Mouse (Mus musculus) T-cell, adult 2 months (primary cell): Measurements from ENCODE around the gene Pdzk1ip1.

Experiments
- DNase-seq: peaks from one replicate; pipeline ENCODE4 v3.0.0; 2022; ENCODE audit warnings: low spot score

Pdzk1ip1 gene

GRCm38 (mm10) chr4:115121608-115122007, 33.1 kb downstream of the Pdzk1ip1 start:
- DNase-seq, result no peak

DNA sequence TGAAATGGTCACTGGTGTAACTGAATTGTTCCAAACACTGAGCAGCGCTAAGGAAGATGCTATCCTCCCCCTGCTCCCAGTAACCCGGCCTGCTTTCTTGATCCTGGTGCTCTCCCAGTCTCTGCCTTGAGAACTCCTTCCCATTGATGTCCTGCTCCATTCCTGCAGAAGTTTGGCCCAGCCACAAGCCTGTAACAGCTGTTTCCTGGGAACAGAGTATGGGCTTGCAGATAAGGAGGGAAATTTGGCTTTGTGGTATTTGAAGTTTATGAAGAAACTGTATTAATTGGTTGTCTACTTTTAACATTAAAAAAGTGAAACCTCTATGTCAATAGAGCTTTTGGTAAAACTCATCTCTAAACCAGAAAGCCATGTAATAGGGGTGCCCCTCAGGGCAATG, 35.0 kb downstream of the Pdzk1ip1 start:
- no peak for DNase-seq

GRCm38 (mm10) chr4:115124713-115125112, 36.2 kb downstream of the Pdzk1ip1 start:
- DNase-seq, result no peak

DNA sequence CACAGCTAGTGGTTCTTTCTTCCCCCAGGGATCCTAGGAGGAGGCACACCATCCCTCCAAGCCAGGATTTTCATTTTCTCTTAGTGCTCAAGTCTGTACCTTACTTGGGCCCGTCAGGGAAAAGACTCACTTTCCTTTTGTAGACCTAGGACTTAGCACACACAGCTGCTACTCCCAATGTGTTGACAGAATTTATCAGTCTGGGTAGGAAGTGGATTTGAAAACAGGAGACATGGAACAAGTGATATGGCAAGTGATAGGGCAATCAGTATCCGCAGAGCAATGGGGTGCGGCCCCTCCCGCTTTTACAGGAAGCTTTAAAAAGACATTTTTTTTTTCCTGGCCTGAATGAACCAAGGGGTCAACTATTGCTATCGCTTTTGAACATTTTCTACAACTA, 44.6 kb downstream of the Pdzk1ip1 start:
- DNase-seq, result no peak

DNA sequence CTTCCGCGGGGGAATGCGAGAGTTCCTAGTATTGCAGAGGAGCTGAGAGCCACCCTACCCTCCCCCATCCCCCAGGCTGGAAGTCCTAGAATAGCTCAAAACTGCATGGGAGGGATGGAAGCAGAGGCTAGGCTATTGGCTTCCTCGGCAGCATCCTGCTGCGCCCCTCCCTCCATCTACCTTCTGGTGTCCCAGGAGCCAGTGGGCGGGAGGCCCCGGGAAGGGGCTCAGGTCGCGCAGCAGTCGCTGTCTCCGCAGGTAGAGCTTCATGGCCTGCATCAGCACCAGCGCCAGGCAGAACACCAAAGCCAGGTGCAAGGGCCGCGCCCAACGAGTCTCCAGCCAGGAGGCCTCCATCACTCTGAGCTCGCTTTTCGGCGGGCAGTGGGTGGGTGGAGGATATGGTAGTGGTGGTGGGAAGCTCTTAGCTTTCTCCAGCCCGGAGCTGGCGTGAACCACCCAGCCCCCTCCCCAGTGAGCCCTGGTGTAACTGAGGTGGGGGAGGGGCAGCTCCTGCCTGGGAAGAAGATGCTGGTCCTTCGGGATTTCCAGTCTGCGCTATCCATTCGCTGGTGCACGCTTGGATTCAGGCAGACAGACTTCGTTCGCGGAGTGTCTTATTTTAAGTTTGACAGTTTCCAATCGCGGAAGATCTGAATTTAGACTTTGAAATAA, 45.2 kb downstream of the Pdzk1ip1 start, which contains the start of gene Cyp4x1:
Cyp4x1 (minus strand) TSS at position 661 of the 675 bp plus-strand sequence.
- DNase-seq, result no peak

DNA sequence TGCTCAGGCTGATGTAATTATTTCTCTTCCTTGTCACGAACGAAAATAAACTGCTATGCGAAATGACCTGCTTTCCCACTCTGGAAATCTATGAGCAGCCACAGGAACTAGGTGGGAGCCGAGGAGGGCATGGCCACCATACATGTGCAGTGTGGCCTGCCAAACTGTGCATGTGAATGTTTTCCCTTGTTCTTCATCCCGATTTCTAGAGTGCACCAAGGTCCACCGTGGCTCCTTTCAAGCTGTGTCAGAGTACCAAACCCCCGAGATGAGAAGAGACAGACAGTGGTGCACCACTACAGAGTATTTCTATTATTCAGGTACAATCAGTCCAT, 45.8 kb downstream of the Pdzk1ip1 start:
- no peak for DNase-seq
